Mouse (Mus musculus) c-Kit-positive CD71-positive TER-119-positive erythroid progenitor cells, embryonic 14.5 days (primary cell): Measurements from ENCODE around the gene Slc16a8.
"Not testable (repeated sequence)": the region's sequence is repeated elsewhere in the genome, so short reads cannot be mapped to it uniquely, and the experiment has no call there.

Experiments used
- DNase-seq: peaks from one replicate; pipeline ENCODE4 v3.0.0-alpha.2; 2013; ENCODE audit warnings: low spot score

The Slc16a8 gene

DNA sequence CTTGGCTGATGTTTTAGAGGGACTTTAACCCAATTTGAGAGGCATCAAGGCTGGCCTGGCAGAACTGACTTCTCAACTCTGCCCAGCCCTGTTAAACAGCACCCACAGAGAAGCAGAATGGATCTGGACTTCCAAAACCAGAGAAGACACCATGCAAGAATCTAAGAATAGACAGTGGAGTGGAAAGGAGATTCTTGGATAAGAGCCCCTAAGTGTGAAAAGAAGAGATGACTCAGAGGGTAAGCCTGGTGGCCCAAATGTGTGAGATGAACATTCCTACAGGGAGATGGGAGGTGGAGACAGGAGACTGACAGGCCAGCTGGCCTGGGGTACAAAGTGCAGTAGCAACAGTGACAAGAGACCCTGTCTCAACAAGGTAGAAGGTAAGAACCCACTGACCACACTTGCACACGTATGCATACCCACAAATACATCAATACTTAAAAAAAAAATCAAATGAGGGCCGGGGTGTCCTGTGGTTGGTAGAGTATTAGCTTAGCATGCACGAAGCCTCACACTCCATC lies 8.3 kb upstream of the Slc16a8 start:
- DNase-seq = no peak

DNA sequence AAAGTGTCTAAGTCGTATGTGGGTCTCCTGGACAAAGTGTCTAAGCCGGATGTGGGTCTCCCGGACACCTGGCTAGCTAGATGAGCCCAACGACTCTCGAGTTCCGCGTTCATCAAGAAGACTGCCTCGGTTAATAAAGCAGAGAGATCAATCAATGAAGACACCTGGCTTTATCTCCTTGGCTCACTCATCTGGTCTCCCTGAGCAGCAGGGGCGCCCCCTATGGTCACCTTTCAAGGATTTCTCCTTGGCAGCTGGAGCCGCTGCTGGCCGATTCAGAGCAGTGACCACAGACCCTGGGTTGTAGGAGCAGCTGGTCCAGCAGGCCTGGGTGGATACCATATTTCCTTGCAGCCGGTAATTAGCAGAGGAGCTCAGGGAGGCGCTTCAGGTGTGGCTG lies 7.8 kb upstream of the Slc16a8 start:
- DNase-seq = no peak

DNA sequence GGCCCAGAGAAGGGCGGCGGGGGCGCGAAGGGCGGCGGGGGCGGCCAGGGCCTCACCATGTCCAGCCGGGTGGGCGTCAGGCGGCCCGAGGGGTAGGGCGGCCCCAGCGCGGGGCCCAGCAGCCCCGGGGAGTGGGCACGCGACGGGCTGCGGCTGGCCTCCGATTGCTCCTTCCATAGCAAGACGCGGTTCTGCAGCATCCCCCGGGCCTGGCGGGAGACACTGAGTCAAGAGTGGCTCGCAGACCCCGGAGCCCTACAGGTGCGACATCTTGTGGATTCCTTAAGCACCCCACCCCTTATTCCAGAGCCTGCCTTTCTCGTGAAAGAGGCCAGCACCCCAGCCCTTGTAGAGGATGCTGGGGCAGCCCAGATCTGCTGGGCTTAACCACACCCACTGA lies 7.2 kb upstream of the Slc16a8 start:
- DNase-seq = no peak

DNA sequence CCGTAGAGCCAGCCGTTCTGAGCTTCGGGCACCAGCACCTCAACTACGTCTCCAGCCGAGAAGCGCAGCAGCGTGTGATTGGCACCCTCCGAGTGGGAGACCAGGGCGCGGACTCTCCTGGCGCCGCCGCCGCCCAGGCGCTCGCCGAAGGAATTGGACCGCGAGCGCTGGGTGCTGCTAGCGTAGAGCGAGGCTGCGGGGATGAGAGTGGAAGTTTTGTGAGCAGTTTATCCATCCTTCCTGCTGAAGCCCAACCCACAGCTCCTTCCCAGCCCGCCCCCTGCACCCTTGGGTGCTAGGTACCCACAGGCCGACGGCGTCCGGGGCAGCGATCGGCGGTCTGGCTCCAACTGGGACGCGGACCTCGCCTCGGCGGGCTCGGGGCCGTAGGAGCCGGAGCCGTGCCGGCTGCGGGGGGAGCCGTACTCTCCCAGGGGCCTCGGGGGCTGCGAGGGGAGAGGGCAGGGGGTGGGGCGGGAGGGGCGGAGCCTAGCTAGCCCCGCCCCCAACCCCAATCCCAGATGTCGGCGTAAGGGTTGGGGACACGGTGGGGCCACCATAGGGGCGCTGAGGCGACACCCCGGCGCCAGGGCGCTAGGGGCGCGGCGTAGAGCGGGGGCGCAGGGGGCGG lies 6.6 kb upstream of the Slc16a8 start:
- DNase-seq = no peak

DNA sequence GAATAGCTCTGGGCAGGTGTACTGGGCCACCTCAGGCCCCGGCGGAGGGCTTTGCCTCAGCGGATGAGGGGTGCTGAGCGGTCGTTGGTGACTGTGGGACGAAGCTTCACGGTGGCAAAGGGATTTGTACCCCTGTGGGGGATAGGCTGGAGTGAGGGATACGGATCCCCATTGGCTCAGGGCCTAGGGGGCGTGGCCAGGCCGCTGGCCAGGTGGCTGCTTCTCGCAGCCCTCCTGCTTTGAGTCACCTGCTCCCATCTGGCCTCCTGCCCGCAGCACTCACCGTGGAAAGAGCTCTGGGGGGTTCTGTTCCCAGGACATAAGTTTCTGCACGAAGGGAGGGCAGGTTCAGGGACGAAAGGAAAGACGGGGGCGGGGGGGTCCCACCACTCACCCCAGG lies 4.0 kb upstream of the Slc16a8 start:
- DNase-seq = no peak

DNA sequence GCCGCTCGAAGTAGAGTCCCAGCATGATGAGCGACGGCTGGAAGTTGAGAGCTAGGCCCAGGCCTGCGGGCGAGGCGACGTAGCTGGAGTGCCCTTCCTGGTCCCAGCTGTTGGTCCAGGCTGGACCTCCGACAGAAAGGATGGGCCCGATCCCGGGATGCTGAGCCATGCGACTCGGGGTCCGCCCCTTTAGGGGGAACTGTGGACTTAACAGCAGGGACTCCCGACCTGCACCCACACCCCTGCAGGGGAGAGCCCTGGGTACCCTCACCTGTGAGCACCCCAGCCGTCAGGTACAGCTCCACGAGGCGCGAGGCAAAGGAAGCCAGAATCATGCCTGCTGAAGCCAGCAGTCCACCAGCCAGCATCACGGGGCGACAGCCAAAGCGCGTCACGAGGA lies 2.0 kb downstream of the Slc16a8 start:
- no peak for DNase-seq

DNA sequence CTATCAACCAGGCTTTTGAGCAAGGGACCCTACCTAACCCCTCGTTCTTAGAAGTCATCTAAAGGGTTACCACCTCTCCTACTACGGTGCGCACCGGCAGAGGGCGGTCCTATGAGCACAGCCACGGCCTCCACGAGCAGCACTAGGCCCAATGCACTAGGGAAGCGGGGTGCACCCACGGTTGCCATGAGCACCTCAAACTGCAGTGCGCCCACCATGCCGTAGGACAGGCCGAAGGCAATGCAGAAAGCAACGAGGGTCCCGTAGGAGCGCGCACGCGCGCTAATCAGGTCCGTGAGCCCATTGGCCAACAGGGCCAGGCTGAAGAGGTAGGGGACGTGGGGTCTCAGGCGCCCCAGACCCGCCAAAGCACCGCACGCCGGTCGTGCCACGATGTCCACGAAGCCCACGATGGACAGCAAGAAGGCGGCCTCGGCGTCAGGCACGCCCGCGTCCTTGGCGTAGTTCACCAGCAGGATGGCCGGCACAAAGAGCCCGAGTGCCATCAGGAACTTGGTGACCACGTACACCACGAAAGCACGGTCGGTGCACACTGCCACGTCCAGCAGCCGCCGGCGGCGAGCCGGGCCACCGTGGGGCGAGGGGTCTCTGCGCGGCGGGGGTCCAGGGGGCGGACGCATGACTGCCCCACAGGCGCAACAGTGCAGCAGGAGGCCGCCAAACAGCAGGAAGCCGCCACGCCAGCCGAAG lies 2.6 kb downstream of the Slc16a8 start:
- DNase-seq = no peak

DNA sequence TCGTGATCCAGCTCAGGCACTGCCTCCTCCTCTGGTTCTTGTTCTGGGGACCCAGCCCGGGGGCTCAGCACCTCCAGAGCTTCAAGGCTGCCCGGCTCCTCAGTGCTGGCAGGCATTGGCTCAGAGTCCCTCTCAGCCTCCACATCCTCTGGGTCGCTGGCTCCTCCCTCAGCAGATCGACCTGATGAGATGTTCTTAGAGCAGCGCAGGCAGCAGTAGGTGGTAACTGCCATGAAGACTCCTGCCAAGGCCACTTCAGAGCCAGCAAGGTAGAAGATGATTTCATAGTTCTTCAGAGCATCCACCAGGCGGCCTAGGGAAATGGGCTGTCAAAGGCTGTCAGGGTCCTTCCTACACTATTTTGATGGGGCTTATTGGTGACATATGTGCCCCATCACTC lies 3.4 kb downstream of the Slc16a8 start:
- DNase-seq = no peak

DNA sequence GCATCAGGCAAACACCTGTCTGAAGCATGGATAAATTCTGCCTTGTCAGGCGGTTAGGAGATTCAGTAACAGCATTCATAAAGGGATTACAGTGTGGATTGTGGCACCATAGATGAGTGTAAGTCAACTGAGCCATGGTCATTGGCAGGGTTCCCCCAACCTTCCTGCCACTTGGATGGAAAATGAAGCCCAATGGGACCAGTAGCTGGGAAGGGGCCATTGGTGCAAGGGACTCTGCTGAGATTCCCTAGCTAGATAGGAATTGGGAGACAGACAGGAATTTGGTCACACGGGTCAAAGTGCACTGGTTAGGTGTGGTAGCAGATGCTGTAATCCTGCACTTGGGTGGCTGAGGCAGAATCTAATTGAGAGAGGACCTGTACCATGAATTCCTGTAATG lies 4.3 kb downstream of the Slc16a8 start:
- no peak for DNase-seq

DNA sequence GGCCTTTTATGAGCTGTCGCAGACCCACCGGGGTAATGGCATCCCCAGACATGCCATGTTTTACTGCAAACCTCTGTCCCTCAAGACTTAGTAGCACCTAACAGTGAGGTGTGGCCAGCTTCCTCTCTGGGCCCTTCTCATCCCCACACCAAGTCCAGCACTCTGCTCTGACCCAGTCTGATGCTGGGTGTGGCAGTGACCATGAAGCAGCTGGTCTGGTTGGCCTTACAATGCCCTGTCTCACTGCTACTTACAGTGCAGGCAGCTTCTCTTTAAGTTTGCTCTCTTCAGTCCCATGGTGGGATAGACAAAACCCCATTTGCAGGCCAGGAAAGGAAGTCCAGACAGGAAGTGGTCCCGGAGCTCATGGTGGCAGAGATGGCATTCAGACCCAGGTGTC lies 9.2 kb downstream of the Slc16a8 start:
- DNase-seq = no peak

DNA sequence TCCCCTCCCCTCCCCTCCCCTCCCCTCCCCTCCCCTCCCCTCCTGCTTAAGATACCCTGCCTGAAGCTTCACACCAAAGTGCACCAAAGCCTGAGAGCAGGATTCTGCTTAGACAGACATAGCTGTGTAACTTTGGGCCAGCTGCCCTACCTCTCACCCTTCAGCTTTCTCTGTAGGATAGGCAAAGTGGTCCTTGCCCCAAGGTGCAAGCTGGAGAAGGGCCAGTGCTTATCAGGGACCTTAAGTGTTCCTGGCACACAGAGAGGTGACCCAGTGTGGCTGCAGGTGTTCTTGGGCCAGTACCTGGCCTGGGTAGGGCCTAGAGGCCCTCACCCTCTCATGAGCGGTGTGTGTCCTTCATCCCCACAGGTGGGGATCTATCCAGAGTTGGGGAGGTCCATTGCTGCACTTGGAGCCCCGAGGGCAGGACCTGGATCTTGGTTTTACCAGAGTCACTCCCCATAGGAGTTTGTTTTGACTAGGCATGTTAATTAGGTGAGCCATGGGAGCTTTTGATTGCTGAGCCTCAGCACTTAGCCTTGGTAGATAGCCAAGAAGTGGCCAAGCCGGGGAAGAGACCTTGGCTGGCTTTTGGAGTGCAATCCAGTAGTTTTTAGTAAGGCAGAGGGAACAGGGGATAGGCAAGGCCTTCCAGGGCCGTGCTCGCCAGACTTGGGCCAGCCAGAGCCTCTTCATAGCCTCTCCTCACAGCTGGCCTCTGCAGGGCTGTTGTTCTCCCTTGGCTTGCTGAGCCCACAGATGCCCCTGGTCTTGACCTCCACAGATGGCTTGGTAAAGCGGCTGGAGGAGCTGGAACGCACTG lies 10.3 kb downstream of the Slc16a8 start:
- no peak for DNase-seq

DNA sequence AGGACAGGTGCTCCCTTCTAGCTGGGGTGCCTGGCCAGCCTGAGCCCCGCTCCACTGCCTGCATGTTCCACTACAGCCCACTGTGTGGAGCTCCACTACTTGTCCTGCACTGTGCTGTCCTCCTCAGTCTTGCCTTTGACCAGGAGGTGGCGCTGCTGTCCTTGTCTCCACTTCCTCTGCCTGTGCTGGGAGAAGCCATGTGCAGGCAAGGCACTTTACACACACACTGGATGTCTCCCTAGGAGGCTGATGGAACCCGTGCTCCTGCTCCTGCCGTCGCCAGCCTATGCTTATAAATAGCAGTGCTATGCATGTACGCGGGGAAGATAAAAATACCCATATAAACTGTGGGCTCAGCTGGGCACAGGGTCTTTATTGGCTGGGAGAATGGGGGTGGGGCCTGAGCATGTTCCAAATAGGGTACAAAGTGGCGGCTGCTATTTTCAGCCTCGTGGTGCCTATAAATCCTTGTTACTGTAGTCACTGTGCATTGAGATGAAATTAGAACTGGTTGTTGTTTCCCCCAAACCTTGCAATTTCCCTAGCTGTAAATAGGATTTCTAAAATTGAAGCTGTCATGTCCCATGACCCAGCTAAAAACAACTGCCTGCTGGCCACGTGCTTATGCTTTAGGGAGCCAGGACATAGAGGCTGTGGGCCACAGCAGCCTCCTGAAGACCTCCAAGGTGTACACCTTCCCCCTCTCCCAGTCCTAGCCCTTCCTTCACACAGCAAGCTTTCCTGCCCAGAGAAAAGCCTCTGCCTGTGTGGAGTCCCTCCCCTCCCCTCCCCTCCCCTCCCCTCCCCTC lies 11.1 kb downstream of the Slc16a8 start:
- DNase-seq = peak; percentile 83

DNA sequence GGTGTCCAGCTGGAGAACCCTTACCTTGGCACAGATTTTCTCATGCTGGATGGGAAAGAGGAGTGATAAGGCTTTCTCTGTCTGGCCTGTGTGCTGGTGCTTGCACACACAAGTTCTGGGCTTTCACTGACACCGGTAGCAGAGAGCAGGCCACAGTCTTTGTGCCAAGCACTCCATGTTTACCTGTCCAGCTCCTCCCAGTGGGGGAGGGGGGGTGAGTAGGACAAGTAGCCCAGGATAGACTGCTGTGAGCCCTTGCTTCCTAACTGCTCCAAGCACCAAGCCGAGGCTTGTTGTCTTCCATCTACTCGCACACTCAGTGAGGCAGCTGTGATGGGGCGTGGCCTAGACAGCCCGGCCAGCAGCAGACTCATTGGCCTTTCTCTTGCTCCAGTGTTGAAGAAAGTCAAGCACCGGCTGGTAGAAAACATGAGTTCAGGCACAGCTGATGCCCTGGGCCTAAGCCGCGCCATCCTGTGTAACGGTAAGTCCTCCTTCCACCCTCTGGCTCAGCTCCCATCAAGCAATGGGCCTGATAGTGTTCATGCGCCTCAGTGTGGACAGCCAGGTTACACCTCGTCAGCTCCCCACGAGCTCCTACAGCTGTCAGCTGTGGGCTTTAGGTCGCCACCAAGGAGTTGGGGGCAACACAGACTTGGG lies 11.9 kb downstream of the Slc16a8 start:
- DNase-seq = no peak

DNA sequence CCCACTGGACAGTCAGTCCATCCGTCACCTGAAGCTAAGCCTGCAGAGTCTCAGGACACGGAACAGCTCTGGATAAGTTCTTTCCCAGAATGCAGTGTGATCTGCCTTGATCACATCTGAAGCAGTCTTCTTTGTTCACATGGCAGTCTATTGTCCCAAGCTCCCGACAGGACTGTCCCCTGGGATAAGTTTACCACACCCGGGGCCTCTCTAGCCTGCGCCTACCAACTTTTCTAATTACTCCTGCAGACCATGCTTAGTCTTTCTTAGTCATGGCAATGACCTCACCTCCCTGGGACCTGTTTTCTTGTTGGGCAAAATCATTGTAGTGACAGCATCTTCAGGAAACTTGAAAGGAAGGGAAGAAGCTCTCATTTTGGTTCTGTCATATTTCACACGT lies 16.5 kb downstream of the Slc16a8 start:
- no peak for DNase-seq

DNA sequence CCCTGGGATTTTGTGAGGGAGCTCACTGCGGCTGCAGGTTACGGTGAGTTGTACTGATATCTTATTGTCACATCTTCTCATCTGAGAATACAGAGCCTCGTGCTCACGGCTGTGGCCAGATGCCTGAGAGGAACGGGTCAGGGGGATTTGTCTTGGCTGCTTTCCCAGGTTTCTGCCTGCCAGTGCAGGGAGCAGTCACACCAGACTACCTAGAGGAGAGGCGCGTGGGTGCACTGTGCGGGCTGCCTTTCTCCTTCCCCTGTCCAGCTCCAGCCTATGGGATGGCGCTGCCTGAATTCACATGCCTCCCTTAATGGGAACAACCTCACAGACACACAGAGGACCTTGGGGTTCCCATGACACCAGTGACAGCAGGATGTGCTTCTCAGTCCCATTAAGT lies 19.3 kb downstream of the Slc16a8 start:
- DNase-seq = no peak

DNA sequence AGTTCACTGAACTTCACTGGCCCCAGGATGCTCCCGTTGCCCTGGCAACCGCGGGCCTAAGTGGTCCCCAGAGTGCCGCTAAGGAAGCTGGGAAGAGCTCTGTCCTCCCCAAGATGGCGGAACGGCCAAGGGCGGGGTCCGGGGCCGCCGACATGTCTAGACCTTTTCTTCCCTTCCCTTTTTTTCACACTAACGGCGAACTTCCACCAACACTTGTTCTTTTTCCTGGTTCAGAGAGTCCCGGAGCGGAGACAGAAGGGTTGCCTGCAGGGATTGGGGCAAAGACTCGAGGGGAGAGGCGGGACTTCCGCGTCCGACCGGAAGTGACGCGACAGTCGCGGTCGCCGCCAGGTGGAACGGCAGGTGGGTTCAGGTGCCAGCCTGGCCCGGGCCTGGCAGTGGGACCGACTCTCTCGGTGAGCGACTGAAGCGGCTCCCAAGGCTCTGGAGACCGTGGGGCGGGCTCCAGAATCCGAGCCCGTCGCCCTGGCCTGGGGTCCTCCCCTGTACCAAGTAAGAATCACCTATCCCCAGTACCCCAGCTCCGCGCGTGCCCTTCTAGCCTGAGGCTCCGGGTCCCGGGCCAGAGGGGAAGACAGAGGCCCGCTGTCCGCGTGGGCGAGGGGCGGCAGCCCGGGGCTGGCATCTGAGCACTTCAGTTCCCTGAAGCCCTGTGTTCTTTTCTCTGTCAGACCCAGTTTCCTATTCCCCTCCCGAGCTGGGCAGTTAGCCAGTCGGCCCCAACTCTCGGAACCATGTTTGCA lies 25.3 kb downstream of the Slc16a8 start, which contains the start of the genes Pick1 and Gm49486:
TSS of gene Pick1 (plus strand) at position 116 of the 764 bp plus-strand sequence.
TSS of gene Gm49486 (plus strand) at position 334 of the 764 bp plus-strand sequence.
- DNase-seq = peak; percentile 83

DNA sequence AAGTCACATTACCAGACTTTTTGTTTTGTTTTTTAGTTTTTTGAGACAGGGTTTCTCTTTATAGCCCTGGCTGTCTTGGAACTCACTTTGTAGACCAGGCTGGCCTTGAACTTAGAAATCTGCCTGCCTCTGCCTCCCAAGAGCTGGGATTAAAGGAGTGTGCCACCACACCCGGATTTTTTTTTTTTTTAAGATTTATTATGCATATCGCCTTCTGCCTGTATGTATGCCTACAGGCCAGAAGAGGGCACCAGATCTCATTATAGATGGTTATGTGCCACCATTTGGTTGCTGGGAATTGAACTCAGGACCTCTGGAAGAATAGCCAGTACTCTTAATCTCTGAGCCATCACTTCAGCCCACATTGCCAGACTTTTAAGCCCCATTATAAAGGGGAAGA lies 28.8 kb downstream of the Slc16a8 start:
- DNase-seq = not testable (repeated sequence)

DNA sequence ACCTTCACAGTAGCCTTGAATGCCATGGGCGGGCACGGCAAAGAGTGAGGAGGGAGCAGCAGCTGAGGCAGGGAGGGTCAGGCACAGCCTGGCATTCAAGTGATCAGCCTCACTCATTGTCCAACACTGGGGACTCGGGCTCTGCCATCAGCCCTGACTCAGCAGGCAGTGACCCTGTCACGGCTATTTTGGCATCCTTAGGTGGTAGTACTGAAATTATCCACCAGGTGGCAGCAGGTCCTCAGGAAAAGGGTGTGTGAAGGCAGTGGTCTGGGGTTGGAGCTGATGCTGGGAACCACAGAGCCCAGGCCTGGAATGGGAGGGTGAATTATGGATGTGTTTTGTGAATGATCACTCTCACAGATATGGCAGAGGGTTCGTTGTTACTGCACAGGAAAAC lies 29.9 kb downstream of the Slc16a8 start:
- peak; percentile 76 for DNase-seq

DNA sequence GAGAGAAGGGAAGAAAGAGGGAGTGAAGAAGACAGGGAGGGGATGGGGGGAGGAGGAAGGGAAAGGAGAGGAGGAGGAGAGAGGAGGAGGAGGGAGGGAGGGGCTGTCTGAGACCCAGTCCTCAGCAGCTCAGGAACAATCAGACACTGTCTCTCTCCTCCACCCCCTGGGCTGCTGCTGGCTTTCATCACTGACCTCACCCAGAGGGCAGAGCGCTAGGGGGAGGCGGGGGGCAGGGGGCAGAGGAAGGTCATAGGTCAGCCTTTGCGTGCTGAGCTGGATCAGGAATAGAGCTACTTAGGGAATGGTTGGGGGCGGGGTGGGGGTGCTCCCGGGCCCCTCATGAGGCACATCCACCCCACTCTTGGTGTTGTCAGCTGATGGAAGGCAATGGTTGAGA lies 30.9 kb downstream of the Slc16a8 start:
- no peak for DNase-seq

DNA sequence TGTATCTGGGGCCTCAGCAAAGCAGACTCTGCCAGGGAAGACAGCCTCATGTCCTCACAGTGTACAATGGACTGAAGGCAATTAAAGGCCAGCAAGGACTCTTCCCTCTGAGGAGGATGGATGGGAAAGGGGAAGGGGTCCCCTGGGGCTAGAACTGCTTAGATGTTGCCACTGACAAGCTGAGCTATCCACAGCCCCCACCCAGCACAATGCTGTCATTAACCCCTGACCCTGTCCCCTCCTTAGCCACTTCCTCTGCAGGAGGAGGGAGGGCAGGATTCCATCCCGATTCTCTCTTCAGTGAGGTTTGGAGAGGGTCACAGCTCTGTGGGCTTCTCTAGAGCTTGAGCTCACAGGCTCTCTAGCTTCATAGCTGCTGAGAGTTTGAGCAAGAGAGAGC lies 35.0 kb downstream of the Slc16a8 start:
- no peak for DNase-seq

DNA sequence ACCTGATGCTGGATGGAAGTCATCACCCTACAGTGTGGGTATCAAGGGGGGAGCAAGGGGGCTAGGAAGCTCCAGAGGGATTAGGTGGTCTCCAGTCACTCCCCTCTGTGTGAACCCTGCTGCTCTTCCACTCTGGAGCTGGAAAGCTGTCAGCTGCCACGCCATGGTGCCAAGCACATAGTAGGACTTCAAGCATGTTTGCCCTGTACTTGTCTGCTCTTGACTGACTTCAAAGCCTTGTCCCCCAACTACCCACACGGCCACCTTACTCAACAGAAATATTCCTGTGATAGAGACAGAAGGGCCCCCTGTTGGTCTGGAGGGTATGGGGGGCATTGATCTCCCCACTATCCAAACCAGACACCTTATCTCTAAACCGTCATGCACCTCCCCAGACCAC lies 38.4 kb downstream of the Slc16a8 start:
- no peak for DNase-seq
